Mouse (Mus musculus) midbrain, embryonic 13.5 days (tissue): Measurements from ENCODE around the gene Barx1. TPM values are rescaled to one million over a fixed set of nuclear protein-coding genes. Genes with fewer than 3 reads are reported as not detected.

Experiments used
- ATAC-seq: fragments of 200-750 bp; cut with Nextera tagmentation; 2 replicates; pipeline ENCODE4 v1.8.0; 2017; ENCODE audit warnings: mild to moderate bottlenecking, moderate TSS enrichment, moderate library complexity
- H3K27ac ChIP-seq: fragments of 300-500 bp; sonication (generic); 2 replicates; pipeline ENCODE4 v1.5.1; 2015; ENCODE audit warnings: inconsistent platforms, mild to moderate bottlenecking, moderate library complexity
- H3K27me3 ChIP-seq: fragments of 300-500 bp; sonication (generic); 2 replicates; pipeline ENCODE4 v1.6.1; 2015; ENCODE audit warnings: mild to moderate bottlenecking, inconsistent platforms
- H3K36me3 ChIP-seq: fragments of 300-500 bp; sonication (generic); 2 replicates; pipeline ENCODE4 v1.6.1; 2015; ENCODE audit warnings: mild to moderate bottlenecking, inconsistent platforms
- H3K4me1 ChIP-seq: fragments of 300-500 bp; sonication (generic); replicated peaks from 2 replicates; pipeline ENCODE4 v1.6.1; 2015; ENCODE audit warnings: inconsistent platforms
- H3K4me2 ChIP-seq: fragments of 300-500 bp; sonication (generic); replicated peaks from 2 replicates; pipeline ENCODE4 v1.6.1; 2015; ENCODE audit warnings: moderate library complexity, mild to moderate bottlenecking, inconsistent platforms
- H3K4me3 ChIP-seq: fragments of 300-500 bp; sonication (generic); replicated peaks from 2 replicates; pipeline ENCODE4 v1.5.1; 2015; ENCODE audit warnings: mild to moderate bottlenecking, inconsistent platforms
- H3K9ac ChIP-seq: fragments of 300-500 bp; sonication (generic); replicated peaks from 2 replicates; pipeline ENCODE4 v1.6.1; 2015; ENCODE audit warnings: mild to moderate bottlenecking, inconsistent platforms
- H3K9me3 ChIP-seq: fragments of 300-500 bp; sonication (generic); 2 replicates; pipeline ENCODE4 v1.6.1; 2016; ENCODE audit warnings: mild to moderate bottlenecking, inconsistent platforms
- WGBS: fragments of 180-500 bp; shearing (Covaris S2); methylation state at CpG from one replicate; pipeline ENCODE4 v1.1.7; 2015; 5-methylcytosine and 5-hydroxymethylcytosine counted together
- polyA plus RNA-seq: library from polyadenylated mRNA; unstranded; fragments of >200 nt; fragmentation: Nextera tagmentation; extraction: Ambion mirVana; gene quantifications from 2 replicates; pipeline ENCODE4 v1.2.1, GENCODE M21; 2015

The Barx1 gene
- polyA plus RNA-seq, 1 experiment from 2014 or later, result 0.15 TPM

DNA sequence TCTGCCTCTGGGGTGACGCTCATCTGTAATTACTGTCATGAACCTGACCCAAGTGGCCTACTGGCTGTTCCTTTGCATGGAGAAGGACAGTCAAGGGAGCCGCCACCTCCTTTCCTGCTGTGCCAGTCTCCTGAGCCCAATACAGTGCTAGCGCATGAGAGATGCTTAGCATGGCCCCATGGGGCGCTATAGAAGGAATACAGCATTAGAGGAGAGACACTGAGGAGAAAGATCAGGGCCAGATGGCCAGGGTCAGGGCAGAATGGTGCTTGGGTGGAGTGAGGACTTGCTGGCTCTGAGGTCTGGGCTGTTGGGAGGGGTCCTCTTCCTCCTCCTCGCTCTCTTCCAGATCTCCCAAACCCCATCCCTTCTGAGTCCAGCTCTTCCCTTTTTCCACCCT is 23.9 kb downstream of the Barx1 start:
- Histone ChIP-seq H3K4me2 (no peak overlapping the region), H3K27ac (no peak overlapping the region), H3K4me1 (peaks cover 5% of the 10 kb centered on the region; the same call in 1 of the 2 replicates), H3K27me3 (peaks cover 3% of the 10 kb centered on the region; the same call in 1 of the 2 replicates), H3K4me3 (no peak overlapping the region), H3K9me3 (peaks cover 12% of the 10 kb centered on the region), H3K36me3 (no peaks in the 10 kb centered on the region), H3K9ac (no peak overlapping the region)
- no peak for ATAC-seq
- 41% methylated on average over 5 of the region's 5 CpGs for WGBS

DNA sequence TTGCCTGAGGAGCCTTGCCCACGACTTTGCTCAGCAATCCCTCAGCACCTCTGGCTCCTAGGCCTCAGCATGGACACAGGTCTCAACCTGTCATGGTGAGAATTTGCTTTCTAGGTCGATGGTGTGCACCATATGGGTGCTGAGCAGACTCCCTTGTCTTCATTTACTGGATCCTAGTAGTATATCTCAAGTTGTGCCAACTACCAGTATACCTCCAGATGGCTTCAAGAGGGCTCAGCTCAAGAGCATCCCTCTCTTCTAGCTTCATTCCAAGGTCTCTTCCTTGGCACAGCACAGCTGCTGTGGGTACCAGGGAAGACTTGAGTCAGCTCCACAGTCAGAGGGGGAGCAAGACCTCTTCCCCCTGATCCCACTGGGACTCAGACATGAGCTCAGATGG is 29.2 kb downstream of the Barx1 start:
- H3K27me3 ChIP-seq, result no peaks in the 10 kb centered on the region
- no peak overlapping the region for H3K27ac ChIP-seq
- H3K4me3 ChIP-seq, result no peak overlapping the region
- ATAC-seq, result no peak
- 0 out of 2 replicates have a peak, but pooled peaks cover 9% of the 10 kb centered on the region for H3K4me1 ChIP-seq
- H3K9me3 ChIP-seq, result peaks cover 12% of the 10 kb centered on the region
- no peak overlapping the region for H3K9ac ChIP-seq
- H3K36me3 ChIP-seq, result no peaks in the 10 kb centered on the region
- H3K4me2 ChIP-seq, result no peak overlapping the region
- WGBS, result 57% methylated on average over 2 of the region's 2 CpGs

DNA sequence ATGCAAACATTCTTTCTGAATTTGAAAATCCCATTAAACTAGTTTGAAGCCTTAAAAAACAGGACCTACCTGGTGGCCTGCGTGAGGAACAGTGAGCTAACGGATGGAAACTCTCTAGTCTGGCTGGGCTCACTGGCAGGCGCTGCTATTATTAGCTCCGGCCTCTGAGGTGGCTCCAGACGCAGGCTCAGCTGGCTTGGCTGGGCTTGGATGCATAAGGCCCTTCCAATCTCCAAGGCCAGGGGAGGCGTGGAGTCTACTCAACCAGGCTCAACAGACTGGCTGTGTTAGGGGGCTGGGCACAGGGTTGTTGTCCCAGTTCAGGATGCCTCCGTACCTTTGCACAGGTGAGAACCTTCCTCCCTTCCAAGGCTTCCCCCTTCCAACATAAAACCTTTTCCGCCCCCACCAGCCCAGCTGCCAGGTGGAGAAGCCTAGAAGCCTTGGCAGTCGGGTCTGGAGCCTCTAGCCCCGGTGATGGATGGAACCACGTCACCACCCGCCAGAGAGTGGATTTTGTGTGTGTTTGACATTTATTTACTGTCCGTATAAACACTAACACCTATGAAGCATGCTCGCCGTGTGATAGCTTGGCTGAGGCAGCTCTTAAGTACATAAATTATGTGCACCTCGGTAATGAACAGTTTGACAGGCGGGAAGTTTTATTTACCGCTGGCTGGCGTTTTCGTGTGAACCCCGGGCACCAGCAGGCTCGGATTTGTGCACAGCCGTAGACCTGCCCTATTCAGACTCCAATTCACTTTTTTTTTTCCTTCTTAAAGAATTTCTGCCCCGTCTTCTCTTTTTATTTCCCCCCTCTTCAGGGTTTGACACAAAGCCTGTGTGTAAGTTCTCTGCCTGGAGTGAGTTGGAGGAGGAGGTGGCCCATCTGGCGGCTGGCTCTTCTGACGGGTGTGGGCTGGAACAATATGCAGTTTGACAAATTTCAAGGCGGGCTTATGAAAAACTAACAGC is 31.6 kb downstream of the Barx1 start:
- Histone ChIP-seq H3K36me3 (no peaks in the 10 kb centered on the region), H3K27me3 (0 out of 2 replicates have a peak, but pooled peaks cover 6% of the 10 kb centered on the region), H3K4me1 (0 out of 2 replicates have a peak, but pooled peaks cover 9% of the 10 kb centered on the region), H3K4me3 (no peak overlapping the region), H3K27ac (no peak overlapping the region), H3K4me2 (no peak overlapping the region), H3K9ac (no peak overlapping the region), H3K9me3 (peaks cover 12% of the 10 kb centered on the region)
- ATAC-seq, result no peak
- 67% methylated on average over 27 of the region's 27 CpGs for WGBS

DNA sequence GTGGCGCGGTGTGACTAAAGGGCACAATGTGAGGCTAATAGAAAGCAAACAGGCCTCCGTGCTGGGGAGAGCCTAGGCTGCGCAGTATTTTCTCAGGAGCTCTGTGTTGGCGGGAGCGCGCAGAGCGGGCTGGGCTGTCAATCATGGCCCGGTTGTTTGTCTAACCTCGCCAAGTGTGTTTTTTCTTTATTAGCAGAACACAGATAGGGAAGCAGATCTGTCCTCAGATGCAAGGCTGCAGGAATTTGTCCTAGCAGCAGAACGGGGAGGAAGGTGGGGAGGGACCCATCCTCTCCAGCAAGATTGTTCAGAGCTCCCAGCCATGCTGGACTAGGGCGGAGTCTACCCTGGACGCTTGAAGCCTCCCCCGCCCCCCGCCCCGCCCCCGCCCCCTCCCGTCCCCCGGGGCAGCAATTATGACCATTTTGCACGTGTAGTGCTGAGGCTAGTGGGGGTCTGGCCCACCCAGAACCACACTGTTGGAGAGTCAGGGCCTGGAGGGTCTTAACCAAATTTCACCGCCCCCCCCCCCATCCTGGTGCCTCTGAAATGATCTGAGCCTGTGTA is 43.7 kb downstream of the Barx1 start:
- WGBS, result under 1% methylated on average over 21 of the region's 21 CpGs
- Histone ChIP-seq H3K27ac (no peak overlapping the region), H3K4me1 (peaks cover 11% of the 10 kb centered on the region), H3K4me3 (peak overlapping the region; percentile 39), H3K27me3 (peaks cover 16% of the 10 kb centered on the region; the same call in 1 of the 2 replicates), H3K9ac (peak overlapping the region; percentile 50), H3K4me2 (peak overlapping the region; percentile 55), H3K36me3 (no peaks in the 10 kb centered on the region), H3K9me3 (no peaks in the 10 kb centered on the region)
- peak; percentile 90 for ATAC-seq

DNA sequence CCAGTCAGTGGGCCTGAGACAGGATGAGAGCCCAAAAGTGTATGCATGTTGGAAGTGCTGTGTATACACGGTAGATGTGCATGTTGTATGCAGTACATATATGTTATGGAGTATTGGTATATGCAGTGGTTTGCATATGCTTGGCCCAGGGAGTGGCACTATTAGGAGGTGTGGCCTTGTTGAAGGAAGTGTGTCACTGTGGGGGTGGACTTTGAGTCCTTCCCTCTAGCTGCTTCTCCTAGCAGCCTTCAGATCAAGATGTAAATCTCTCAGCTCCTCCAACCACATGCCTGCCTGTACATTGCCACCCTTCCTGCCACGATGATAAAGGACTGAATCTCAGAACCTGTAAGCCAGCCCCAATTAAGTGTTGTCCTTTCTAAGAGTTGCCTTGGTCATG is 49.9 kb downstream of the Barx1 start:
- no peak for ATAC-seq
- no peak overlapping the region for H3K9ac ChIP-seq
- no peaks in the 10 kb centered on the region for H3K27me3 ChIP-seq
- H3K27ac ChIP-seq, result no peak overlapping the region
- H3K36me3 ChIP-seq, result no peaks in the 10 kb centered on the region
- no peak overlapping the region for H3K4me2 ChIP-seq
- WGBS, result 85% methylated on average over 2 of the region's 2 CpGs
- no peaks in the 10 kb centered on the region for H3K4me1 ChIP-seq
- H3K4me3 ChIP-seq, result no peak overlapping the region
- no peaks in the 10 kb centered on the region for H3K9me3 ChIP-seq

DNA sequence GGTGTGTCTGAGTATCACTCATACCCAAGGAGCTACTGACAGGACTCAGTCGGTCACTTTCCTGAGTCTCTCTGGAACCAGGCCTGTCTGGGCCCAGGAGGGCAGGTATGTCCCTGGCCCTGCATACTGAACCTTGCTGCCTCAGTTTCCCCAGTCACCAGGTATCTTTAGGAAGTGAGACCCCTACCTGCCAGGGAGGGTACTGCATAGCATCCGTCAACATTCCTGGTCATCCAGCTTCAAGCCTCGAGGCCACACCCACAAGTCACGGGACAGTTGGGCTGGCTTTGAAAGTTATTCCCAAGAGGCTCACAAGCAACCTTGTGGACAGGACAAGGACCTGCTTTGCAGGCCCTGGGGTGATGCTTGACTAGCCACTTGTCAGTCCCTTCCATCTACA is 53.3 kb downstream of the Barx1 start:
- no peaks in the 10 kb centered on the region for H3K36me3 ChIP-seq
- no peak overlapping the region for H3K4me3 ChIP-seq
- WGBS, result 66% methylated on average over 4 of the region's 4 CpGs
- no peak overlapping the region for H3K9ac ChIP-seq
- no peak overlapping the region for H3K4me2 ChIP-seq
- H3K9me3 ChIP-seq, result 0 out of 2 replicates have a peak, but pooled peaks cover 4% of the 10 kb centered on the region
- no peaks in the 10 kb centered on the region for H3K4me1 ChIP-seq
- H3K27ac ChIP-seq, result no peak overlapping the region
- H3K27me3 ChIP-seq, result no peaks in the 10 kb centered on the region
- no peak for ATAC-seq

Other genes with a start within 250 kb of the Barx1 start
- 4.9 and 5.2 TPM in 2 replicates for gene Zfp169, start 149.5 kb upstream of the Barx1 start, polyA plus RNA-seq
- 2.8 and 4.1 TPM in 2 replicates for gene A830005F24Rik, start 149.4 kb upstream of the Barx1 start, polyA plus RNA-seq
- 16.1 and 16.5 TPM in 2 replicates for gene Ptpdc1, start 37.3 kb upstream of the Barx1 start, polyA plus RNA-seq
- gene Phf2, start 208.1 kb downstream of the Barx1 start, polyA plus RNA-seq, result 10.6 and 12.0 TPM in 2 replicates